Mouse (Mus musculus): ENCODE measurements around the gene Epop. TPM values are rescaled to one million over a fixed set of nuclear protein-coding genes. Genes with fewer than 3 reads are reported as not detected.
"Not testable (repeated sequence)": the region's sequence is repeated elsewhere in the genome, so short reads cannot be mapped to it uniquely, and the experiment has no call there.

Epop gene
- total RNA-seq, 2 experiments from 2014 or later, result 0.60 to 1.3 TPM

GRCm38 (mm10) chr11:97662207-97662892, 32.8 kb upstream of the Epop start:
- no peak for DNase-seq
- intact Hi-C loops (cut with DNase I; ENCODE audit: low total_unique reads), result no loop called here

DNA sequence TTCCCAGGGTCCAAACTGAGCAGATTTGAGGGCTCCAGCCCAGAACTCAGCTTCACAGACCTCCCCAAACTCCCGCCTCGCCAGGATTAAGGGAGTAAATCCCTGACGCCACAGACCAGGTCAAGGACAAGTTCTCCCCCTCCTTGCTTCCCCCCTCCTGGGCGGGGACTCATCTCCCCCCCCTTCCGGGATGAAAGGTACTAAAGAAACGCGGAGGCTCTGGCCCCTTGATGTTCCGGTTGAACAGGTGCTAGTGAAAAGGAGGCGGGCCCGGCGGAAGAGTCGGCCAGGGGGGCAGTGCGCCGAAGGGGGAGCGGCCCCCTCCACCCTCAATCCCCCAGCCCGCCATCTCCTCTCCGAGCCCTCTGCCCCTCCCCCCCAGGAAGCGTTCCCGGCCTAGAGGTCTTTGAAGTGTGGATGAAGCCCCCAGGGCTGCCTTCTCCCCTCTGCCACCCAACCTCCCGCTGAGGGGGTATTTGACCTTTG, 32.2 kb upstream of the Epop start:
- DNase-seq, result peak; percentile 44
- intact Hi-C loops (cut with DNase I; ENCODE audit: low total_unique reads), result no loop called here

GRCm38 (mm10) chr11:97660734-97661647, 31.5 kb upstream of the Epop start:
- no peak for DNase-seq
- intact Hi-C loops (cut with DNase I; ENCODE audit: low total_unique reads), result no loop called here

DNA sequence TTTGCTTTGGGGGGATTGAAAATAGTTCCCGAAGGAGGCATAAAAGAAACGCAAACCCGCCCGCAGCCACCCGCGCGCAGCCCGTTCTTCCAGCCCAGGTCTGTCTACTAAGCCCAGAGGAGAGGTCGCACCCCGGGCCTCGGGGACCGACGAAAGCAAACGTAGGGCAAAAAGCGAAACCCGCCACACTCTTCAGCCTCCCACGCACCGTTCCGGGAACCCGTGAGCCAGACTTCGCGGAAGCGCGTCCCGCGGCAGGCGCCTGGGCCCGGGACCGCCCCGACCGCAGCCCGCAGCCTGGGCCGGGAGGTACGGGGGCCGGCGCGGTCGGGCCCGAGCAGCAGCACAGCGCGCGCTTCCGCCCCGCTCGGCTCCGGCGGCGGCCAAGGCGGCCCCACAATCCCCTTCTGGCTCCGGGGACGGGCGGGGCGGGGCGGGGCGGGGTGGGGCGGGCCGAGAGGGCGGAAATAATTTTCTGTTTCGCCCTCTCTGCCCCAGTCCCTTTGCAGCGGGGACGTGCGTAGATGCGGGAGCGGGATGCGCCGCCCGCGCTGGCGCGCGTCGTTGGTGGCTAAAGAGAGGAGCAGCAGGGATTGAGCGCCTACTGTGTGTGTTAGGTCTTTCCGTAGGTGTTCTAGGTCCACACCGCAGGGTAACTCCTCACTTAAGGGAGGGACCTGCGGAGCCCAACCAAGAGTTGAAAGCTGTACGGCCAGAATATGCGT, 30.6 kb upstream of the Epop start:
- DNase-seq, result peak; percentile 80
- intact Hi-C loops (cut with DNase I; ENCODE audit: low total_unique reads), result no loop called here

DNA sequence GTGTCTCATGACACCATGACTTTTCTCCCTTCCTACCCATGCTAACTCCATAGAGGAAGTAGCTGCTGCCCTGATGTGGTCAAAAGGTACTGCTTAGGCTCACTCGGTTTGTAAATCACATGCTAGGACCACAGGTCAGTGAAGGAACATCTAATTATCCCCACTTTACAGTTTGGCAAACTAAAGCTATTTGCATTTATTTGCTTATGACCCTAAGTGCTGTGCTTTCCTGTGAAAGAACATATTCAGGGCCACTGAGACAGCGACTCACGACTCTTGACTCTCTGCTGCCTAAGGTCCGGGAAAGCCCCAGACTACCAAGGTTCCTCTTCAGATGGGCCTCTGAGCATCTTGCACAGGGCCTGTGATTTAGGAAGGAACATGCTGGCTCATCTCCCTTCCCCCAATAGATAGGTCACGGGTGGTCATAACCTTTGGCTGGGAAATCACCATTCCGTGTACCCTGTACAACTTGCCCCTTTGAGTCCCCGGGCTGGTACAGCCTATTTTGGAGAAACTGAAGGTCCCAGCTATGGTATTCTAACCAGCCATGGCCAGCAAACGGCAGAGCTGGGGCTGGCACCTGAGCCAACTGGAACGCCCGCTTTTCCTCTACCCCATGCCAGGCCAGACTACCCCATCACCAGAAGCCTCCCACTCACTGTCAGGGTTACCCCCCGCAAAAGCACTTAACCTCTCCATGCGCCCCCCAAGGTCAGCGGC, 29.9 kb upstream of the Epop start:
- DNase-seq, result no peak
- intact Hi-C loops (cut with DNase I; ENCODE audit: low total_unique reads), result no loop called here

DNA sequence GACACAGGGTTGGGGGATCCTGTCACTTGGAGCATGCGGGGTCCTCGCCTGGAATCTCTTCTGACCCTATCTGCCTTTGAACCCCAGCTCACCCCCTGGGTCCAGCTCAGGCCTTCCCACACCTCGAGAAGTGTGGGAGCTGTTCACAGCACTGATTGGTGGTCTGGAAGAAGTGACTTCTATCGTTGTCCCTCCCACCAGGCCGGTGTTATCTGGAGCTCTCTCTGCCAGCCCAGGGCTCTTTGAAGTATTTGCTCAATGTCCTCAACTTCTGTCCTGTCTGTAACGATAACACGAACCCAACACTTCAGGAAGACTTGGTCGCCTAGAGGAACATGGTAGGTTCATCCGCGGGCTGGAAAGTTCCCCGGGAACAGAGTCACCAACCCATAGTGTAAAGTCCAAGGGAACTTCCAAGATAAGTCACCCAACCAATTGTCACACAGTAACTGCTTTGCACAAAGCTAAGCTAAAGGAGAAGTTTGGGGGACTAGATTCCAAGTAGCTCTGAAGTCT, 29.3 kb upstream of the Epop start:
- DNase-seq, result no peak
- intact Hi-C loops (cut with DNase I; ENCODE audit: low total_unique reads), result no loop called here

DNA sequence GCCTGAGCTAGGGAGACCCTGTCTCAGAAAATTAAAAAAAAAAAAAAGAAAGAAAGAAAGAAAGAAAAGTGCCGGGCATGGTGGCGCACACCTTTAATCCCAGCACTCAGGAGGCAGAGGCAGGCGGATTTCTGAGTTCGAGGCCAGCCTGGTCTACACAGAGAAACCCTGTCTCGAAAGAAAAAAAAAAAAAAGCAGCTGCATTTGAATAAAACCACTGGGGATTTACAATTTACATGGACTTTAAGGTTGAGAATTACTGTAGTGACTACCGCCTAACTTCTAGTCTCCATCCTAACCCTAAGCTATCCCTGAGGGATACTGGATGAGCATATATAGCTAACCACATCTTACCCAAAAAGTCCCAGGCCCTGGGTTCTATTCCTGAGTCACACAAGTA, 28.5 kb upstream of the Epop start:
- DNase-seq; intact Hi-C loops (cut with DNase I; ENCODE audit: low total_unique reads): not testable (repeated sequence)

DNA sequence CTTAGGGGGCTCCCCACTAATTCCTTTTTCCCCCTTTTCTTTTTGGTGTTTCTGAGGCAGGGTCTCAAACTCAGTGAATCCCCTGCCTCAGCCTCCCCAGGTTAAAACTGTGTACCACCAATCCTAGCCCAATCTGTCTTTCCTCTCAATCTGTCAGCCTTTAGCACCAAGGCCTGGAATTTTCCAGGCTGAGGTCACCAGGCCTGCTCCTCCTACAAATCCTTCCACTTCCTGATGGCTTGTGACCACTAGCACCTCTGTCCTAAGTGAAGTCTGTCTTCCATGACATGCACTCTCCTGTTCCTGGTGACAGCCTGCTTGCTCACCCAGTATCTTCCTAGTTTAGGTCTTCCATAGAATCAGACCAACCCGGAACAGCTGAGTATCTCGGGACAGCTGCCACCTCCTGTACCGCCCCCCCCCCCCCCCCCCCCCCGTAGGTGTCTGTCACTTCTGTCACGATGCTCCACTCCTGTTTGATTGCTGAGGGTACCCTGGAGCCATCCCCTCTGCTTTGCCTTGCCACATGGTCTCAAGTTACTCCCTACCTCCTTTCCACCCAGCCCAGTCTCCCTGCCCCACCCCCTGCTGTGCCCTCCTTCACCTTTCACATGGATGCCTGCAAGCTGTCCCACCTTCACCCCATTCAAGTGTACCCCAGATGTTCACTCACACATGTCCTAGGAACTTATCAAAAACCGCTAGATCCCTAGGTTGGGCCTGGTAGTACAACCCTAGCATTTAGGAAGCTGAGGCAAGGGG, 27.9 kb upstream of the Epop start:
- no peak for DNase-seq
- intact Hi-C loops (cut with DNase I; ENCODE audit: low total_unique reads), result no loop called here

DNA sequence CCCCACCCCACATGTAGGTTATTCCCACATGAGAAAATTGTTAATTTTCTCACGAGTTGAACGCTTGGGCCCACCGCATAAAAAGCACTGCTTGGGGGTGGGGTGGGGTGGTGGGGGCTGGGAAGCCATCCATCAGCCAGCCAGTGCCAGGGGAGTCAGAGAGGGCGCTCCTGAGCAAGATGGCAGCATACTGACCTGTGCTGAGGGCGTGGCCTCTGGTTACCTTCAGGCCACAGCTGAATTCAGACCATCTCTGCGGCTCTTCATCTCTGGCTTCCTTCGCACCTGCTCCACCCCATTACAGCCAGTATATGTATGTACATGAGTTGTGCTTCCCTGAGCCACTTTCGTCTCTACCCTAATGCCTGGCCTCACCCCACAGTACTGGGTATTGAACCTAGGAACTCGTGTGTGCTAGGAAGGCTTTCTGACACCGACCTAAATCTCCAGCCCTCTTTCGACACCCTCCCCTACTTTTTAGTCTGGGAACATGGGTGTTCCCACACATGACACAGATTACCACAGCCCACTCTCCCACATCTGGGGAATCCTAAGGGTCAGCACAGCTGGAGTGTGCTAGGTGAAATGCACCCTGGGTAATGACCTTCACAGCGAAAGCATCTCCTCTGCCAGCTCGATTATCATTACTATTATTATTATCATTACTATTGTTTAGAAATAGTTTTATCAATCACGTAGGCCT, 26.9 kb upstream of the Epop start:
- no peak for DNase-seq
- intact Hi-C loops (cut with DNase I; ENCODE audit: low total_unique reads), result no loop called here

GRCm38 (mm10) chr11:97654210-97654609, 24.7 kb upstream of the Epop start:
- intact Hi-C loops (cut with DNase I; ENCODE audit: low total_unique reads), result no loop called here
- no peak for DNase-seq

GRCm38 (mm10) chr11:97653376-97653775, 23.9 kb upstream of the Epop start:
- DNase-seq; intact Hi-C loops (cut with DNase I; ENCODE audit: low total_unique reads): not testable (repeated sequence)

GRCm38 (mm10) chr11:97650341-97650740, 20.8 kb upstream of the Epop start:
- no peak for DNase-seq
- intact Hi-C loops (cut with DNase I; ENCODE audit: low total_unique reads), result no loop called here

DNA sequence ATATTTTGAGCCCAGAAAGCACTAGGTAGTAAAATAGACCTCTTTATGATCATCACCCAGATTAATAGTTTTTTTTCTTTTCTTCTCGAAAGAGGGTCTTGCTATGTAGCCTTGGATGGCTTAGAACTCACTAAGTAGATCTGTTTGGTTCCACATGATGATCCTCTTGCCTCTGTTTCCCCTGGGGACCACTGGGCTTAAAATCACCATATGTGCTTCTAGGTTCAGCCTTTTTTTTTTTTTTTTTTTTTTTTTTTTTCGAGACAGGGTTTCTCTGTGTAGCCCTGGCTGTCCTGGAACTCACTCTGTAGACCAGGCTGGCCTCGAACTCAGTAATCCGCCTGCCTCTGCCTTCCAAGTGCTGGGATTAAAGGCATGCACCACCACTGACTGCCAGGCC, 19.0 kb upstream of the Epop start:
- intact Hi-C loops (cut with DNase I; ENCODE audit: low total_unique reads); DNase-seq: not testable (repeated sequence)

- DNase-seq, result peak; percentile 69
- intact Hi-C loops (cut with DNase I; ENCODE audit: low total_unique reads), result no loop called here
Observed at GRCm38 (mm10) chr11:97644834-97645233, 15.3 kb upstream of the Epop start.

DNA sequence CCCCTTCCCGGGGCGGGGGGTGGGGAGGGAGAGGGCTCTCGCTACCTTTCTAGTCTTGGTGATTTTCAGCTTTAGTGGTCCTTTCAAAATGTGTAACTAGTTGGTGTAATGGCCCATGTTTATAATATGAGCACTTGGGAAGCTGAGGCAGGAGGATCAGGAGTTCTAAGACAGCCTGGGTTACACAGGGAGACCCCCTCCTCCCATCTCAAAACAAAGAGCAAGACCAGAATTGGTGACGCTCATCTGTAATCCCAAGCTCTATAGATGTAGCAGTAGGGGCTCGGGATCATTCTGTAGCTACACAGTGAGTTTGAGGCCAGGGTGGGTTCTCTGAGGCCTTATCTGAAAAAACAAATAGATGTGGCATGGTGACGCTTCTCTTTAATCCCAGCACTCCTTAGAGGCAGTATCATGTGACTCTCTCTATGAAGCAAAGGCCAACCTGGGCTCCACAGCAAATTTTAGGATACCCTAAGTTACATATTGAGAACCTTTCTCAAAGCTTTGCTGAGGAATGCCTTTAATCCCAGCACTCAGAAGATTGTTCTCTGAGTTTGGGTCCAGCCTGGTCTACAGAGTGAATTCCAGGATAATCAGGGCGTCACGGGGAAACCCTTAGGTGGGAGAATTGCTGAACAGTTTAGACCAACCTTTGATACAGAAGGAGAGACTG, 14.0 kb upstream of the Epop start:
- intact Hi-C loops (cut with DNase I; ENCODE audit: low total_unique reads), result no loop called here
- no peak for DNase-seq

- intact Hi-C loops (cut with DNase I; ENCODE audit: low total_unique reads), result no loop called here
- no peak for DNase-seq
Observed at GRCm38 (mm10) chr11:97642746-97643145, 13.2 kb upstream of the Epop start.

DNA sequence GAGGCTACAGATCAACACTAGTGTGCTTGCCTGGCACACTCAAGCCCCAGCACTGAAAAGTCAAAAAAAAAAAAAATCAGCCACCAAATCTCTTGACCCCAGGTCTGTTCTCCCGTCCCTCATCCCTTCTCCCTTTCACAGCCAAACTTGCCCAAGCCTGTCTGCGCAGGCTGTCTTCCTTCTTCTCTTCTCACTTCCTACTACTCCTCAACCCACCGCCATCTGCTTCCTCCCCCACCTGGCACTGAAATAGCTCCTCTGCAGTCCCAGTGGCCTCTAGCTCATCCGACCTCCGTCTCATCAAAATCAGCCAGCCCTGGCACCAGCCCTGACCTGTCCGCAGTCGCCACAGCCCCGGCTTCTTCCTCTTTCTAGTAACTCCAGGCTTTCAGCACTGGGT, 12.2 kb upstream of the Epop start:
- no peak for DNase-seq
- intact Hi-C loops (cut with DNase I; ENCODE audit: low total_unique reads), result loop anchor here (2.0 kb wide), 1 partner anchor 49 kb away; no protein-coding TSS in a partner anchor
